Mouse (Mus musculus) lung, embryonic 14.5 days (tissue): Measurements from ENCODE around the gene Usp32. TPM values are rescaled to one million over a fixed set of nuclear protein-coding genes. Genes with fewer than 3 reads are reported as not detected.

Experiments
- ATAC-seq: fragments of 200-750 bp; cut with Nextera tagmentation; 2 replicates; pipeline ENCODE4 v1.8.0; 2017; ENCODE audit warnings: mild to moderate bottlenecking, moderate TSS enrichment, moderate library complexity; ENCODE audit not compliant: insufficient read depth
- DNase-seq: peaks from one replicate; pipeline ENCODE4 v3.0.0-alpha.2; 2015
- H3K27ac ChIP-seq: fragments of 300-500 bp; sonication (generic); 2 replicates; pipeline ENCODE4 v1.5.1; 2014; ENCODE audit warnings: low read depth, mild to moderate bottlenecking, moderate library complexity
- H3K27me3 ChIP-seq: fragments of 300-500 bp; sonication (generic); 2 replicates; pipeline ENCODE4 v1.6.1; 2014; ENCODE audit warnings: low read length, control low read depth; ENCODE audit not compliant: insufficient read depth
- H3K36me3 ChIP-seq: fragments of 300-500 bp; sonication (generic); 2 replicates; pipeline ENCODE4 v1.6.1; 2014; ENCODE audit warnings: control low read depth; ENCODE audit not compliant: insufficient read depth
- H3K4me1 ChIP-seq: fragments of 300-500 bp; sonication (generic); 2 replicates; pipeline ENCODE4 v1.6.1; 2014; ENCODE audit warnings: antibody characterized with exemption, control low read depth; ENCODE audit not compliant: insufficient read depth
- H3K4me2 ChIP-seq: fragments of 300-500 bp; sonication (generic); 2 replicates; pipeline ENCODE4 v1.6.1; 2014; ENCODE audit warnings: mild to moderate bottlenecking
- H3K4me3 ChIP-seq: fragments of 300-500 bp; sonication (generic); 2 replicates; pipeline ENCODE4 v1.5.1; 2014; ENCODE audit warnings: low read depth, low read length
- H3K9ac ChIP-seq: fragments of 300-500 bp; sonication (generic); 2 replicates; pipeline ENCODE4 v1.6.1; 2014
- H3K9me3 ChIP-seq: fragments of 300-500 bp; sonication (generic); 2 replicates; pipeline ENCODE4 v1.6.1; 2016; ENCODE audit warnings: low read depth, low read length, control low read depth
- CTCF ChIP-seq: IDR thresholded peaks from 2 replicates; pipeline ENCODE4 v1.5.1; 2016; ENCODE audit warnings: antibody characterized with exemption, low read depth
- WGBS: fragments of 180-500 bp; shearing (Covaris S2); extraction: QIAGEN DNeasy Blood & Tissue Kit; methylation state at CpG from one replicate; pipeline ENCODE4 v1.1.7; 2014; 5-methylcytosine and 5-hydroxymethylcytosine counted together
- polyA plus RNA-seq: library from polyadenylated mRNA; unstranded; fragments of >200 nt; fragmentation: Nextera tagmentation; extraction: Ambion mirVana; gene quantifications from 2 replicates; pipeline ENCODE4 v1.2.1, GENCODE M21; 2014

Gene Usp32
- polyA plus RNA-seq, 1 experiment from 2014 or later: 5.5 TPM

DNA sequence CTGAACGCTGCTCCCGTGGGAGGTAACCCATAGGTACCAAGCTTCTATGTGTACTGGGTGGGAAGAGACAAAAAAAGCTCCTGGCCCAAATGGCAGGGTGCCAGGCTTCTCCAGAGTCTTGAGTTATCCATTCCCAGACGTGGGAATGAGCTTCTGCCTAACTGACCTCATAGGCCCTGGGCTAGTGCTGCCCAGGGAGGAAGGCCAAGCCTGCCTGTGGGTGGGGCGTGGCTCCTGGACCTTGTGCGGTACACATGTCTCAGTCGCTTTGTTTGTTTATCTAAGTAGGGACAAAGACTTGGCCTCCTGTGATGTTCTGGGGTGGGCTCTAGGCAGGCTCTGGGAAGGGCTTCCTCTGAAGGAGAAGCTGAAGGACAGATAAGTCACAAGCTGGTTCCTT is 171.2 kb downstream of the Usp32 start:
- Histone ChIP-seq H3K4me3 (no peak overlapping the region), H3K27ac (no peak overlapping the region), H3K36me3 (no peaks in the 10 kb centered on the region), H3K27me3 (no peaks in the 10 kb centered on the region), H3K4me2 (no peak overlapping the region), H3K9ac (no peak overlapping the region), H3K9me3 (no peaks in the 10 kb centered on the region), H3K4me1 (no peaks in the 10 kb centered on the region)
- DNase-seq (peak; percentile 61), ATAC-seq (peak; percentile 73; the same call in 1 of the 2 replicates)
- TF ChIP-seq CTCF: no peak
- 35% methylated on average over 6 of the region's 6 CpGs for WGBS

DNA sequence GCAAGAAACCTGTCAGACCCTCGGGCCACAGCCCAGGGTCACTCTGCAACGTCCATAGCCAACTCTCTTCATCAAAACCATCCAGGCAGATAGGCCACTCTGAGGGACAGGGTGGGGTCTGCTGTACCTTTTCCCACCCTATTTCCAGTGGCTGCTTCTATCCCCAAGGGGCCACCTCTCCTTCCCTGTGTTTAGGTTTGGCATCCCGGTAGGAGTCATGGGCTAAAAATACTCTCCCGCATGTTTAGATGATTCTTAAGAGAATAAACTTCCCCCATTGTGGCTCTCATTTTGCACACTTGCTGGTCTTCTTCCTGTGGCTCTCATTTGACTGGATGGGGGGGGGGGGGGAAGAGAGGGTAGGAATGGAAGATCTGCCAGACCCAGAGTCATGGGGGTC is 171.7 kb downstream of the Usp32 start:
- ATAC-seq: no peak
- no peak overlapping the region for H3K9ac ChIP-seq

GRCm38 (mm10) chr11:84967113-84967512 is 172.8 kb downstream of the Usp32 start:
- Histone ChIP-seq H3K9ac (no peak overlapping the region), H3K27me3 (no peaks in the 10 kb centered on the region), H3K4me2 (no peak overlapping the region), H3K9me3 (no peaks in the 10 kb centered on the region), H3K36me3 (no peaks in the 10 kb centered on the region), H3K27ac (no peak overlapping the region), H3K4me1 (no peaks in the 10 kb centered on the region), H3K4me3 (no peak overlapping the region)
- no peak for TF ChIP-seq CTCF
- WGBS: 23% methylated on average over 5 of the region's 5 CpGs
- DNase-seq: peak; percentile 12
- ATAC-seq: no peak

More for the DNA sequence above, 171.7 kb downstream of the Usp32 start:
- Histone ChIP-seq H3K36me3 (no peaks in the 10 kb centered on the region), H3K4me2 (no peak overlapping the region), H3K9me3 (no peaks in the 10 kb centered on the region), H3K4me1 (no peaks in the 10 kb centered on the region), H3K27ac (no peak overlapping the region), H3K27me3 (no peaks in the 10 kb centered on the region), H3K4me3 (no peak overlapping the region)
- no peak for DNase-seq
- no peak for TF ChIP-seq CTCF
- WGBS: 61% methylated on average over 4 of the region's 4 CpGs

- Histone ChIP-seq H3K27me3 (no peaks in the 10 kb centered on the region), H3K9me3 (no peaks in the 10 kb centered on the region), H3K4me1 (no peaks in the 10 kb centered on the region), H3K4me2 (no peak overlapping the region), H3K27ac (no peak overlapping the region), H3K36me3 (no peaks in the 10 kb centered on the region), H3K4me3 (no peak overlapping the region), H3K9ac (no peak overlapping the region)
- DNase-seq (no peak), ATAC-seq (no peak)
- 49% methylated on average over 4 of the region's 4 CpGs for WGBS
- no peak for TF ChIP-seq CTCF
Measured at GRCm38 (mm10) chr11:84966696-84967095, 173.3 kb downstream of the Usp32 start.

DNA sequence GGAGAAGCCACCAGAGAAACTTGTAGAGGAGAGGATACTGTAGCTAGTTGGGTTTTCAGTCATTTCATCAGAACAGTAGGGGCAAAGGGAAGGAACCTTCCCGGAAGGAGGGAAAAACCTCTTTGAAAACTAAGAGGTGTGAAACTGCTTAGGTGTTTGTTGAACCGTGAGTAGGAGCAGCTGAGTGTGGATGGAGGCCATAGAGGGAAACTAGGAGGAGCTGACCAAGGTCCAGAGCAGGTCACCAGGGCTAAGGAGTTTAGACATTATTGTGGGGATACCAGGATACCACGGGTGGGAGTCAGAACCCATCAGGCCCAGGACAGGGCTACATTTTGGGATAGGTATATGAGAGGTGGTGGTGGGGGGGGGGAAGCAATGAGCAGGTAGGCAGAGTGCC is 176.4 kb downstream of the Usp32 start:
- no peaks in the 10 kb centered on the region for H3K9me3 ChIP-seq
- no peak overlapping the region for H3K4me2 ChIP-seq
- ATAC-seq: no peak
- H3K4me3 ChIP-seq: no peak overlapping the region
- TF ChIP-seq CTCF: no peak
- no peak overlapping the region for H3K9ac ChIP-seq
- H3K36me3 ChIP-seq: no peaks in the 10 kb centered on the region
- DNase-seq: no peak
- WGBS: 73% methylated on average over 3 of the region's 3 CpGs
- peaks cover 10% of the 10 kb centered on the region for H3K27me3 ChIP-seq
- H3K27ac ChIP-seq: no peak overlapping the region
- H3K4me1 ChIP-seq: no peaks in the 10 kb centered on the region

- no peak for ATAC-seq
- DNase-seq: no peak
- Histone ChIP-seq H3K27me3 (peaks cover 20% of the 10 kb centered on the region), H3K27ac (no peak overlapping the region), H3K36me3 (no peaks in the 10 kb centered on the region), H3K4me1 (no peaks in the 10 kb centered on the region), H3K9me3 (no peaks in the 10 kb centered on the region), H3K9ac (no peak overlapping the region), H3K4me2 (no peak overlapping the region), H3K4me3 (no peak overlapping the region)
- 77% methylated on average over 4 of the region's 4 CpGs for WGBS
- TF ChIP-seq CTCF: no peak
Measured at GRCm38 (mm10) chr11:84962536-84962935, 177.4 kb downstream of the Usp32 start.

DNA sequence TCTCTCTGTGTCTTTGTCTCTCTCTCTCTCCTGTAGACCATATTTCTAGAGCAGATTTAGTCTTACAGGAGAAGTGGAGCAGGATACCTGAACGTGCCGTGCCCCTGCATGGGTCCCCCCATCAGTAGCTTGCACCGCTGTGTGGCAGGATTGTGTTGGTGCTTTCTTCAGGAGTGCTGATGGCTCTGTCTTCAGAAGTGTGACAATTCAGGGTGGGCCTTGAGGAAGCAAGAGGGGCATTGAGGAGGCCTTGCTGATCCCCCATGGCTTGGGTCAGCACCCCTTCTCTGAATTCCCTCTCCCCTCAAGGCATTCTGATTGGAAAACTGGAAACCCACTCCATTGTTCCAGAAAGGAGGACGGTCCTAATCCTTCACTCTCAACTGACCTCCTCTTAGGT is 178.4 kb downstream of the Usp32 start:
- ATAC-seq (no peak), DNase-seq (no peak)
- H3K27me3 ChIP-seq: peaks cover 30% of the 10 kb centered on the region
- no peak overlapping the region for H3K4me2 ChIP-seq
- 88% methylated on average over 4 of the region's 4 CpGs for WGBS
- no peak overlapping the region for H3K27ac ChIP-seq
- TF ChIP-seq CTCF: no peak
- H3K4me3 ChIP-seq: no peak overlapping the region
- H3K4me1 ChIP-seq: no peaks in the 10 kb centered on the region
- H3K36me3 ChIP-seq: no peaks in the 10 kb centered on the region
- no peaks in the 10 kb centered on the region for H3K9me3 ChIP-seq
- no peak overlapping the region for H3K9ac ChIP-seq

GRCm38 (mm10) chr11:84960780-84961179 is 179.2 kb downstream of the Usp32 start:
- WGBS: 62% methylated on average over 6 of the region's 6 CpGs
- H3K27me3 ChIP-seq: peaks cover 34% of the 10 kb centered on the region
- no peak overlapping the region for H3K9ac ChIP-seq

More at GRCm38 (mm10) chr11:84960780-84961179, 179.2 kb downstream of the Usp32 start:
- TF ChIP-seq CTCF: no peak
- no peak for DNase-seq
- H3K9me3 ChIP-seq: no peaks in the 10 kb centered on the region
- no peak overlapping the region for H3K4me3 ChIP-seq
- no peak overlapping the region for H3K27ac ChIP-seq
- no peak overlapping the region for H3K4me2 ChIP-seq
- H3K4me1 ChIP-seq: no peaks in the 10 kb centered on the region
- no peak for ATAC-seq
- H3K36me3 ChIP-seq: no peaks in the 10 kb centered on the region
